In the genomic region with DNA sequence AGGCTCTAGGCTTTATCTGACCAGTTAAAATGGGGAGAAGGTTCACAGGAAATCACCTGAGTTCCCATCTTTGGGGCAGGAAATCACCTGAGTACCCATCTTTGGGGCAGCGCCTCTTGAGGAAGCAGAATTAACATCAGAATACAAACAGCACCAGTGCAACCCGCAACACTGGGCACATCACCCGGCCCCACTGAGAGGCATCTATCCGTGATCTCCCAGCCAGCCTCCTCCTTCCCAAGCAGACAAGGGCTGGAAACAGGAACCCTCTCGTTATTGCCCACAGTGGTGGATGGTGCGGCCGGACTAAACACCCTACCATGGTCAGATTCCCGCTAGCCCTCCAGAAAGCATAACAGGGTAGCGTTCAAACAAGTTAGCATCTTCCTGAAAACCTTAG, we compare ENCODE assay signal across 25 mouse cellular contexts.
"Had no signal": no experiment of that assay in that cellular context is flagged by ENCODE, and none has a peak within 500 bp of the region (broad histone marks: within the 10 kb centered on the region; RNA-seq: fewer than 3 reads in every experiment).

No protein-coding gene starts in this region.

- ATAC-seq: hindbrain, embryonic 16.5 days; inflammation-experienced regulatory T-cells, adult 6 months; intestine, postnatal 0 days; liver, embryonic 12.5 days had no signal

- H3K9me3 ChIP-seq: heart, embryonic 12.5 days; hindbrain, embryonic 10.5 days; hindbrain, embryonic 12.5 days; limb, embryonic 10.5 days; limb, embryonic 12.5 days; liver, embryonic 12.5 days had no signal

- H3K27ac ChIP-seq: gastrocnemius, adult 2 months; heart, adult 2 months; hindbrain, embryonic 10.5 days; hindbrain, embryonic 12.5 days; hindbrain, embryonic 14.5 days; layer of hippocampus, adult 2 months; left cerebral cortex, adult 2 months; limb, embryonic 10.5 days; limb, embryonic 12.5 days; liver, embryonic 12.5 days; liver, embryonic 14.5 days had no signal

- H3K9ac ChIP-seq: heart, embryonic 12.5 days; hindbrain, embryonic 12.5 days; hindbrain, embryonic 14.5 days; limb, embryonic 12.5 days; liver, embryonic 12.5 days; liver, embryonic 14.5 days had no signal

- H3K4me3 ChIP-seq: gastrocnemius, adult 2 months; heart, adult 2 months; heart, embryonic 12.5 days; hindbrain, embryonic 10.5 days; hindbrain, embryonic 12.5 days; layer of hippocampus, adult 2 months; left cerebral cortex, adult 2 months; limb, embryonic 10.5 days; limb, embryonic 12.5 days; liver, embryonic 12.5 days had no signal

- H3K4me1 ChIP-seq: heart, embryonic 12.5 days; liver, embryonic 12.5 days had no signal

- H3K36me3 ChIP-seq: heart, embryonic 12.5 days; hindbrain, embryonic 10.5 days; hindbrain, embryonic 12.5 days; limb, embryonic 10.5 days; limb, embryonic 12.5 days; liver, embryonic 12.5 days had no signal

- H3K4me2 ChIP-seq: heart, embryonic 12.5 days; hindbrain, embryonic 12.5 days; hindbrain, embryonic 14.5 days; limb, embryonic 12.5 days; liver, embryonic 12.5 days had no signal

- DNase-seq: gastrocnemius, adult 2 months; gastrocnemius, postnatal 10 days; gastrocnemius, postnatal 25 days; heart, adult 2 months; heart, postnatal 10 days; heart, postnatal 4 days; kidney, adult 18-20 months; kidney, adult 8-10 months; kidney, postnatal 10 days; kidney, postnatal 25 days; kidney, postnatal 4 days; liver had no signal
